Mouse (Mus musculus) myocyte (in vitro differentiated cells): ENCODE measurements at regions not wholly inside any gene's neighbourhood (a gene's known extent, or its start where the extent isn't known, plus 50 kb on each side); places are given as distances from the start of the nearest gene placed in this dataset.

Experiments used
- MYOG ChIP-seq, 3 experiments: IDR thresholded peaks; one replicate each; pipeline ENCODE4 v1.6.1; 2011; ENCODE audit warnings: control low read depth in 2 of 3, low read depth in 2 of 3, mild to moderate bottlenecking in 2 of 3; ENCODE audit not compliant: insufficient read length in 2 of 3, control insufficient read depth in 1 of 3, insufficient read depth in 1 of 3
- POLR2A ChIP-seq: IDR thresholded peaks from one replicate; pipeline ENCODE4 v1.6.1; 2011; ENCODE audit warnings: low read depth, mild to moderate bottlenecking, control low read depth, moderate library complexity; ENCODE audit not compliant: insufficient read length
- TCF12 ChIP-seq: IDR thresholded peaks from one replicate; pipeline ENCODE4 v1.6.1; 2011; ENCODE audit warnings: mild to moderate bottlenecking, control low read depth; ENCODE audit not compliant: poor library complexity, insufficient read depth, severe bottlenecking

- TF ChIP-seq POLR2A (no peak), MYOG (IDR thresholded peaks at IDR 0.05; ENCODE audit: control insufficient read depth in 1 of 3, insufficient read depth in 1 of 3, insufficient read length in 2 of 3, low read depth in 2 of 3) (no peak), TCF12 (no peak)
These were observed 143.9 kb downstream of the Spry2 start for GRCm38 (mm10) chr14:105752509-105753375.
